In genomic region chr4:105656071-105656655, GRCm38 (mm10) we compare ENCODE assay signal across 11 mouse cellular contexts.
DNase-seq lines count a peak whose midpoint lies in the region; ATAC-seq lines count a peak whose summit lies in the region.
"Had no signal": no experiment of that assay in that cellular context is flagged by ENCODE, and none has a peak within 500 bp of the region (broad histone marks: within the 10 kb centered on the region; RNA-seq: fewer than 3 reads in every experiment).

No protein-coding gene starts in this region.

- H3K36me3 ChIP-seq in embryonic facial prominence, embryonic 11.5 days (replicated peaks; ENCODE audit: control insufficient read depth, insufficient read depth, low read depth, low read length), result no peaks in the 10 kb centered on the region
- no peaks in the 10 kb centered on the region for H3K36me3 ChIP-seq in kidney, embryonic 14.5 days (ENCODE audit: control insufficient read depth, insufficient read depth, low read length)
- H3K36me3 ChIP-seq: hindbrain, embryonic 12.5 days; limb, embryonic 12.5 days had no signal

- no peak overlapping the region for H3K9ac ChIP-seq in embryonic facial prominence, embryonic 11.5 days (replicated peaks; ENCODE audit: low read length)
- no peak overlapping the region for H3K9ac ChIP-seq in kidney, embryonic 14.5 days (ENCODE audit: low read depth, low read length)
- H3K9ac ChIP-seq: hindbrain, embryonic 12.5 days; limb, embryonic 12.5 days had no signal

- WGBS in embryonic facial prominence, embryonic 11.5 days, result 45% methylated on average over 5 of the region's 5 CpGs
- 23% methylated on average over 5 of the region's 5 CpGs for WGBS in kidney, embryonic 14.5 days

- no peaks in the 10 kb centered on the region for H3K4me1 ChIP-seq in embryonic facial prominence, embryonic 11.5 days (ENCODE audit: control insufficient read depth, insufficient read depth, low read length)
- H3K4me1 ChIP-seq in kidney, embryonic 14.5 days (ENCODE audit: control insufficient read depth, insufficient read depth, low read length), result no peaks in the 10 kb centered on the region
- H3K4me1 ChIP-seq: hindbrain, embryonic 12.5 days had no signal

- H3K27me3 ChIP-seq in embryonic facial prominence, embryonic 11.5 days (ENCODE audit: control insufficient read depth, insufficient read depth, low read length), result no peaks in the 10 kb centered on the region
- H3K27me3 ChIP-seq in kidney, embryonic 14.5 days (ENCODE audit: control insufficient read depth, insufficient read depth, low read length), result no peaks in the 10 kb centered on the region
- H3K27me3 ChIP-seq: hindbrain, embryonic 12.5 days; limb, embryonic 12.5 days had no signal

- no peaks in the 10 kb centered on the region for H3K9me3 ChIP-seq in embryonic facial prominence, embryonic 11.5 days (replicated peaks; ENCODE audit: control insufficient read depth, low read length)
- H3K9me3 ChIP-seq in kidney, embryonic 14.5 days (ENCODE audit: control insufficient read depth, low read length), result no peaks in the 10 kb centered on the region
- H3K9me3 ChIP-seq: hindbrain, embryonic 12.5 days; limb, embryonic 12.5 days had no signal

- no peak overlapping the region for H3K4me2 ChIP-seq in embryonic facial prominence, embryonic 11.5 days (ENCODE audit: low read depth, low read length)
- H3K4me2 ChIP-seq in kidney, embryonic 14.5 days (replicated peaks; ENCODE audit: low read depth, low read length), result no peak overlapping the region
- H3K4me2 ChIP-seq: hindbrain, embryonic 12.5 days; limb, embryonic 12.5 days had no signal

- ATAC-seq in embryonic facial prominence, embryonic 11.5 days (replicated peaks; ENCODE audit: insufficient number of reproducible peaks, low FRiP score, low TSS enrichment, low read depth), result no peak
- ATAC-seq in kidney, embryonic 14.5 days (ENCODE audit: low FRiP score, low TSS enrichment), result peak; percentile 71

- peak; percentile 17 to 27 for DNase-seq in heart, adult 9 months (ENCODE audit: low spot score in 2 of 2)
- DNase-seq in heart, postnatal 14 days, result no peak
- DNase-seq in embryonic facial prominence, embryonic 11.5 days (ENCODE audit: low spot score), result peak; percentile 49
- DNase-seq in lung, postnatal 14 days, result peak; percentile 56
- no peak for DNase-seq in spleen, adult 18-20 months
- DNase-seq in left cerebral cortex, adult 9 months (ENCODE audit: low spot score in 2 of 2), result no peak
- DNase-seq in left cerebral cortex, postnatal 4 days, result no peak
- DNase-seq: cerebellum, postnatal 36 days had no signal

- no peak overlapping the region for H3K27ac ChIP-seq in embryonic facial prominence, embryonic 11.5 days (replicated peaks; ENCODE audit: low read depth, low read length)
- H3K27ac ChIP-seq in kidney, embryonic 14.5 days (ENCODE audit: low read depth, low read length), result no peak overlapping the region
- H3K27ac ChIP-seq: hindbrain, embryonic 12.5 days; limb, embryonic 12.5 days had no signal

- no peak overlapping the region for H3K4me3 ChIP-seq in embryonic facial prominence, embryonic 11.5 days (ENCODE audit: low read depth, low read length)
- H3K4me3 ChIP-seq in kidney, embryonic 14.5 days (ENCODE audit: low read length), result no peak overlapping the region
- H3K4me3 ChIP-seq: hindbrain, embryonic 12.5 days; limb, embryonic 12.5 days had no signal

- intact Hi-C loops in heart, postnatal 14 days (cut with DNase I), result no loop called here
- intact Hi-C loops in left cerebral cortex, postnatal 4 days (cut with DNase I), result no loop called here

Comparison
In these comparisons a context has a peak if more than half of its experiments do, and no peak if none do; other contexts are left out.
1. DNase-seq: peak in heart, adult 9 months (2 of 2), embryonic facial prominence, embryonic 11.5 days (single experiment) and lung, postnatal 14 days (single experiment); none in heart, postnatal 14 days (0 of 2), spleen, adult 18-20 months (0 of 2), left cerebral cortex, adult 9 months (0 of 2) and left cerebral cortex, postnatal 4 days (single experiment).